Mouse (Mus musculus) MEL (cell line): ENCODE results near the gene Gm49661.

ENCODE experiments used
- CTCF ChIP-seq, 3 experiments: IDR thresholded peaks in 2 of 3; conservative IDR thresholded peaks in 1 of 3; 2 replicates each; pipeline ENCODE4 v1.5.1; 2011 to 2012; ENCODE audit warnings: low read length in 3 of 3, low read depth in 2 of 3, mild to moderate bottlenecking in 2 of 3, improper control_type of control experiment in 1 of 3, inconsistent platforms in 1 of 3, mixed read lengths in 1 of 3, moderate library complexity in 1 of 3; ENCODE audit not compliant: control insufficient read depth in 1 of 3, insufficient read depth in 1 of 3, poor library complexity in 1 of 3, severe bottlenecking in 1 of 3
- E2F4 ChIP-seq: IDR thresholded peaks from 2 replicates; pipeline ENCODE4 v1.6.1; 2011; ENCODE audit warnings: low read depth, low read length, improper control_type of control experiment, borderline replicate concordance
- POLR2A ChIP-seq, 2 experiments: IDR thresholded peaks; 2 replicates each; pipeline ENCODE4 v1.6.1; 2011 to 2012; ENCODE audit warnings: low read length in 2 of 2, mild to moderate bottlenecking in 2 of 2, control low read depth in 1 of 2, improper control_type of control experiment in 1 of 2, low read depth in 1 of 2, moderate library complexity in 1 of 2; ENCODE audit not compliant: control insufficient read depth in 1 of 2, insufficient read depth in 1 of 2, poor library complexity in 1 of 2
- POLR2AphosphoS2 ChIP-seq: IDR thresholded peaks from 2 replicates; pipeline ENCODE4 v1.6.1; 2011; ENCODE audit warnings: low read length, improper control_type of control experiment

DNA sequence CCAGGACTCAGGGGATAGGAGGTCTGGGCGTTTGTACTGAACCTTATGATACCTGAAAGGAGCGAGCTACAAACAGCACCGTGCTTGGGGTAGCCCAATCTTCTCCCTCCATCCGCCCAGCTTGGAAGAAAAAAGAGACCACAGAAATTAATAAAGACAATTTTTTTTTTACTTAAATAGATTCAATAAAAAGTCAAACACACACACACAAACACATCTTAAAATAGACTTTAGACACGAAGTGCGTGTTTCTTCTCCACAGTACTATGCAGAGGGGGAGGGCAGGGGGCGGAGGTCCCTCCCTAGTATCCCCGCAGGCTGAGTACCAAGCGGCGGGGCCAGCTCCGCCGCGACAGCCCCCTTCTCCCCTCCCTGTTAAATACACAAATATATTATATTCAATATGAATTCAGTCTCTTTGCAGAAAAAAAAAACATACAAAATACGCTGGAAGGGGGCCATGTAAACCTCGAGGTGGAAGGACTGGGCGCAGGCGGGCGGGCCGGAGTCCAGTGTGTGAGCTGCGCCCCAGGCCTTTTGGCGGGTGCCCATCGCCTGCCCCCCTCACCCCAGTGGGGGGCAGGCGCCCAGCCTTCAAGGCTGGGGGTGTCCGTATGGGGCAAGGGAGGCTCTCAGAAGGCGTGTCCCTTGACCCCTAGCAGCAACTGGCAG is 7.7 kb upstream of the Gm49661 start:
- TF ChIP-seq POLR2A (IDR thresholded peaks at IDR 0.05; ENCODE audit: control insufficient read depth in 1 of 2, insufficient read depth in 1 of 2, low read depth in 1 of 2, low read length in 2 of 2, poor library complexity in 1 of 2) (no peak), CTCF (IDR thresholded peaks at IDR 0.05 in 2 of 3, conservative IDR thresholded peaks at IDR 0.05 in 1 of 3; ENCODE audit: control insufficient read depth in 1 of 3, insufficient read depth in 1 of 3, low read depth in 2 of 3, low read length in 3 of 3, poor library complexity in 1 of 3, severe bottlenecking in 1 of 3) (no peak), POLR2AphosphoS2 (no peak), E2F4 (no peak)
